Mouse (Mus musculus): ENCODE results near the gene Usp12. TPM values are rescaled to one million over a fixed set of nuclear protein-coding genes. Genes with fewer than 3 reads are reported as not detected.

Gene Usp12
- polyA plus RNA-seq, 1 experiment from 2014 or later: 10.4 TPM

DNA sequence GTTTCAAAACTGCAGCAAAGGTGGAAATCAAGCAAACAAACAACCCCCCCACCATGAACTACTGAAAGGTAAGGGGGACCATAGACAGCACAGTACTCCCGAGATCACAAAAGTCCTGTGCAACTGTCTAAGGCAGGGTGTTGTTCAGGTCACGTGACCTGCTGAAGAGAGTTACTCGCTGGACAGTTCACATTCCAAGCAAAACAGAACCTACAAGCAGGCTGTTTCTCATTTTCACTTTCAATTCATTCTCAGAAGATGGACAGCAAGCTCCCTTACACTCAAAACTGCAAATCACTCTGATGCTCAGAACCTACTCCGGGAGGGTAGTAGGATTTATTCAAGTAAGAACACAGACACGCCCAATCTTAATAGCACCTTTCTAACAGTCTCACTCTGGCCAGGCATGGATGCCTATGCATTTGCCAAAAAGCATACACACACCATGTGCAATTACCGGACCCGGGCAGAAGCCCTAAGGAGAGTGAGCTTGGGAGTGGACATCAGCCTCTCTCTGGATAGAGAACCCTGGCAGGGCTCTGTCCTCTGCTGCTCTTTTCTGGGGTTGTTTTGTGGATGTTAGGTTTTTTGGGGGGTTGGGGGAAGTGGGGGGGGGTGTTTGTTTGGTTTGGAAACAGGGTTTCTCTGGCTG lies 2.5 kb downstream of the Usp12 start:
- Histone ChIP-seq H3K27ac (ENCODE audit: low read depth, low read length) (no peak overlapping the region), H3K4me1 (replicated peaks; ENCODE audit: control insufficient read depth, insufficient read depth, low read length) (peaks cover 7% of the 10 kb centered on the region; the same call in 1 of the 2 replicates), H3K36me3 (ENCODE audit: control insufficient read depth, insufficient read depth, low read length) (no peaks in the 10 kb centered on the region), H3K9me3 (ENCODE audit: control insufficient read depth, low read length) (no peaks in the 10 kb centered on the region), H3K4me2 (ENCODE audit: low read depth, low read length, severe bottlenecking) (no peak overlapping the region), H3K4me3 (ENCODE audit: low read depth, low read length) (no peak overlapping the region), H3K9ac (ENCODE audit: low read length) (no peak overlapping the region), H3K27me3 (ENCODE audit: control insufficient read depth, insufficient read depth, low read length) (no peaks in the 10 kb centered on the region)
- DNase-seq (ENCODE audit: low spot score): no peak
- ATAC-seq (replicated peaks; ENCODE audit: low FRiP score): no peak
- 85% methylated on average over 7 of the region's 7 CpGs for WGBS

DNA sequence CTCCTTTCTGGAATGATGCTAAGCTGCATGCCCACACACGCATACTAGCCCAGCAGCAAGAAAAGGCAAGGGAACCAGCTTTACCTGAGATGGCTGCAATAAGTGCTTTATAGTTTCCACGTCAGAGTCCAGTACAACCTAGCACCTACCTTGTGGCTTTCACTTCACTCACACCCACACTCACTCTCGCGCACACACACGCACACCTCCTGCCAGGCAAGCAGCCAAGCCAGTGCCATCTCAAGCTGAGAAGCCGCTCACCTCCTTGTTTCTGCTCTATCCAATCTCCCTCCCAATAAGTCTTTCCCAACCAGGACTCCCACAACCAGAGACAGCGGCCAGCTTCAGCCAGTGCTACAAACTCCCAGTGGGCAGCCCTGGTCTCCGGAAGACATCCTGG lies 3.9 kb downstream of the Usp12 start:
- Histone ChIP-seq H3K9ac (ENCODE audit: low read length) (no peak overlapping the region), H3K27ac (ENCODE audit: low read depth, low read length) (no peak overlapping the region), H3K4me1 (replicated peaks; ENCODE audit: control insufficient read depth, insufficient read depth, low read length) (peaks cover 7% of the 10 kb centered on the region; the same call in 1 of the 2 replicates)

DNA sequence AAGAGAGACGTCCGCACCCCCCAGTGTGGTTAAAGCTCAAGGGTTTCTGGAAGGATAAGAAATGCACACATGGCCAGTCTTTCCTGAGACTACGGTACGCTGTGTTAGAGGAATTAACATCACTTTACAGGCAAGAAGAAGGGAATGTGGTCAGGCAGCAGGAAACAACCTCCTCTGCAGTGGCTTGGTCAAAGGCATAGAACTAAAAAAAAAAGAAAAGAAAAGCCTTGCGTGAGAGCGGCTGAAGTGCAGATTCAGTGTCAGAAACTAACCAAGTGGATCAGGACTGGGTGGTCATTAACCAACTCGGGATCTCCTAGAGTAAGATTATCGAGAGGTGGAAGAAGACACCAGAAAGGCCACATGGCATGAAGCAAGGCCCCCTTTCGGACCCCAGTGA lies 5.4 kb downstream of the Usp12 start:
- WGBS: 86% methylated on average over 9 of the region's 9 CpGs
- Histone ChIP-seq H3K4me2 (ENCODE audit: low read depth, low read length, severe bottlenecking) (no peak overlapping the region), H3K9ac (ENCODE audit: low read length) (no peak overlapping the region), H3K9me3 (ENCODE audit: control insufficient read depth, low read length) (no peaks in the 10 kb centered on the region), H3K4me1 (replicated peaks; ENCODE audit: control insufficient read depth, insufficient read depth, low read length) (peaks cover 7% of the 10 kb centered on the region; the same call in 1 of the 2 replicates), H3K27ac (ENCODE audit: low read depth, low read length) (no peak overlapping the region), H3K4me3 (ENCODE audit: low read depth, low read length) (no peak overlapping the region), H3K27me3 (ENCODE audit: control insufficient read depth, insufficient read depth, low read length) (no peaks in the 10 kb centered on the region), H3K36me3 (ENCODE audit: control insufficient read depth, insufficient read depth, low read length) (no peaks in the 10 kb centered on the region)
- ATAC-seq (replicated peaks; ENCODE audit: low FRiP score) (no peak), DNase-seq (ENCODE audit: low spot score) (no peak)

More for the DNA sequence above, 3.9 kb downstream of the Usp12 start:
- Histone ChIP-seq H3K4me3 (ENCODE audit: low read depth, low read length) (no peak overlapping the region), H3K27me3 (ENCODE audit: control insufficient read depth, insufficient read depth, low read length) (no peaks in the 10 kb centered on the region), H3K9me3 (ENCODE audit: control insufficient read depth, low read length) (no peaks in the 10 kb centered on the region), H3K36me3 (ENCODE audit: control insufficient read depth, insufficient read depth, low read length) (no peaks in the 10 kb centered on the region), H3K4me2 (ENCODE audit: low read depth, low read length, severe bottlenecking) (no peak overlapping the region)
- WGBS: 87% methylated on average over 8 of the region's 8 CpGs
- DNase-seq (ENCODE audit: low spot score) (no peak), ATAC-seq (replicated peaks; ENCODE audit: low FRiP score) (no peak)

DNA sequence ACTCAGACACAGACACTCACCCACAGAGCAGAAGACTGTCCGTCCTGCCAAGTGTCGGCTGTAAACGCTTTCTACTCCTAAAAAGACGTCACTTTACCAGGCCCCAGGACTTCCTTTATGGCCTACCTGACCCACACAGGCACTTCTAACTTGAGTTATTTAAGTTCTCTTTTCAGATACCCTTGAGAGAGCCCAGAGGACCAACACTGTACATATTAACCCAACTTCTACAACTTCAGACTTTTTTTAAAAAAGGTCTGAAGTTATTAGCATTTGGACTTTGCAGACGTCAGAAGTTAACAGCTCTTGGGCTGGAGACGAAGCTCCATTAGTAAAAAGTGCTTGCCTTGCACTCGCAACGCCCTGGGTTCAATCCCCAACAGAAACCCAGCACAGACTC lies 8.7 kb downstream of the Usp12 start:
- no peaks in the 10 kb centered on the region for H3K27me3 ChIP-seq (ENCODE audit: control insufficient read depth, insufficient read depth, low read length)
- DNase-seq (ENCODE audit: low spot score): no peak
- no peak overlapping the region for H3K4me3 ChIP-seq (ENCODE audit: low read depth, low read length)
- H3K36me3 ChIP-seq (ENCODE audit: control insufficient read depth, insufficient read depth, low read length): no peaks in the 10 kb centered on the region
- ATAC-seq (replicated peaks; ENCODE audit: low FRiP score): no peak
- no peaks in the 10 kb centered on the region for H3K9me3 ChIP-seq (ENCODE audit: control insufficient read depth, low read length)
- H3K27ac ChIP-seq (ENCODE audit: low read depth, low read length): no peak overlapping the region
- H3K4me1 ChIP-seq (replicated peaks; ENCODE audit: control insufficient read depth, insufficient read depth, low read length): no peaks in the 10 kb centered on the region
- no peak overlapping the region for H3K4me2 ChIP-seq (ENCODE audit: low read depth, low read length, severe bottlenecking)
- H3K9ac ChIP-seq (ENCODE audit: low read length): no peak overlapping the region
- 90% methylated on average over 8 of the region's 8 CpGs for WGBS

DNA sequence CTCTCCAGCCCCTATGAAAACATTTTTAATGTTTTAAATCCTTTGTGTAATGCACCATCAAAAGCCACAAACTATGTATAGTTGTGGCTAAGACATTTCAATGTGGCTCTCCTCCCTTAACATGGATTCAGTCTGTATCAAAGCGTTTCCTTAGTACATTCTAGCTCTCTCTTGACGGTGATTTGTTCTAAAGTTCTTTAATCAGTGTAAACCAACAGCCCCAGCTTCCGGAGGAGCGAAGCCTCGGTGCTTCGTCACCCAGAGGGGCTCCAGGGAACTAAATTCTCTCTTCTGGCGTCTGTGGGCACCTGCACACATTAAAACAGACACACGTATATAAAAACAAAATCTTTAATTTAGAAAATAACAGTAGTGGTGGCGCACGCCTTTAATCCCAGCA lies 10.9 kb downstream of the Usp12 start:
- no peaks in the 10 kb centered on the region for H3K9me3 ChIP-seq (ENCODE audit: control insufficient read depth, low read length)
- no peaks in the 10 kb centered on the region for H3K4me1 ChIP-seq (replicated peaks; ENCODE audit: control insufficient read depth, insufficient read depth, low read length)
- H3K4me3 ChIP-seq (ENCODE audit: low read depth, low read length): no peak overlapping the region
- H3K9ac ChIP-seq (ENCODE audit: low read length): no peak overlapping the region
- H3K27ac ChIP-seq (ENCODE audit: low read depth, low read length): no peak overlapping the region
- no peak for DNase-seq (ENCODE audit: low spot score)
- H3K36me3 ChIP-seq (ENCODE audit: control insufficient read depth, insufficient read depth, low read length): no peaks in the 10 kb centered on the region
- 92% methylated on average over 10 of the region's 10 CpGs for WGBS
- H3K4me2 ChIP-seq (ENCODE audit: low read depth, low read length, severe bottlenecking): no peak overlapping the region
- ATAC-seq (replicated peaks; ENCODE audit: low FRiP score): no peak
- H3K27me3 ChIP-seq (ENCODE audit: control insufficient read depth, insufficient read depth, low read length): no peaks in the 10 kb centered on the region

DNA sequence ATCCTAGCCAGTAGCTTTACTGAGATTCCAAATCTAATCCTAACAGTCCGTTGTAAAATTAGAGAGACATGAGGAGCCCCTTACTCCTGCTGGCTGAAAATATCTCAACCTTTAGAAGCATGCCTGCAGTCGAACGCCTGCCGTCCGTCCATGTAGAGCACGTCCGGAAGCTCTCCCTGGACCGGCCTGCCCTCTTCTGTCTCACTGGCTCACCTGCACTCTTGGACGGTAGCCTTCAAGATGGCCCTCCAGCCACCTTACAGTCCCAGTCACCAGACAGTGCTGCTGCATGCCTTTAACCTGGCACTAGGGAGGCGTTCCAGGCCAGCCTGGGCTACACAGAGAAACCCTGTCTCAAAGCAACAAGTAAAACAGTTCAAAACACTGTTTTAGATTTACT lies 11.5 kb downstream of the Usp12 start:
- Histone ChIP-seq H3K9ac (ENCODE audit: low read length) (no peak overlapping the region), H3K4me1 (replicated peaks; ENCODE audit: control insufficient read depth, insufficient read depth, low read length) (no peaks in the 10 kb centered on the region), H3K4me3 (ENCODE audit: low read depth, low read length) (no peak overlapping the region), H3K36me3 (ENCODE audit: control insufficient read depth, insufficient read depth, low read length) (no peaks in the 10 kb centered on the region), H3K27me3 (ENCODE audit: control insufficient read depth, insufficient read depth, low read length) (no peaks in the 10 kb centered on the region), H3K9me3 (ENCODE audit: control insufficient read depth, low read length) (no peaks in the 10 kb centered on the region), H3K4me2 (ENCODE audit: low read depth, low read length, severe bottlenecking) (no peak overlapping the region), H3K27ac (ENCODE audit: low read depth, low read length) (no peak overlapping the region)
- ATAC-seq (replicated peaks; ENCODE audit: low FRiP score) (no peak), DNase-seq (ENCODE audit: low spot score) (no peak)
- WGBS: 91% methylated on average over 10 of the region's 10 CpGs

DNA sequence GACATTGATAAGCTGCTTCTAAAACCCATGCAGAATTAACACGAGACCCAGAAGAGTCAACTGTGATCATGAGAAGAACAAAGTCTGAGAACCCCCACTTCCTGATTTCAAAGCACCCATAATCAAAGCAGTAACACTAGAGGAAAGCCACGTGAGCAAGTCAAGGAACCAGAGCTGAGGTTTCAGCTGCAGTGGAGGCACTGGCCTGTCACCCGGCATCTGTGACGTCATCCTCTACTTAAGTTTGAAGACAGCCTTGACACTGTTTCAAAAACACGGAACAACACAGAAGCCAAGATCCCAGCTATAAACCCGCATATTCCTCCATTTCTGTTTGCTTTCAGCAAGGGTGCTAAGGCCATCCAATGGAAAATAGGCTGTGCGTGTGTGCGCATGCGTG lies 13.1 kb downstream of the Usp12 start:
- Histone ChIP-seq H3K27ac (ENCODE audit: low read depth, low read length) (no peak overlapping the region), H3K4me3 (ENCODE audit: low read depth, low read length) (no peak overlapping the region), H3K4me2 (ENCODE audit: low read depth, low read length, severe bottlenecking) (no peak overlapping the region), H3K9me3 (ENCODE audit: control insufficient read depth, low read length) (no peaks in the 10 kb centered on the region), H3K9ac (ENCODE audit: low read length) (no peak overlapping the region), H3K4me1 (replicated peaks; ENCODE audit: control insufficient read depth, insufficient read depth, low read length) (no peaks in the 10 kb centered on the region), H3K27me3 (ENCODE audit: control insufficient read depth, insufficient read depth, low read length) (no peaks in the 10 kb centered on the region), H3K36me3 (ENCODE audit: control insufficient read depth, insufficient read depth, low read length) (no peaks in the 10 kb centered on the region)
- ATAC-seq (replicated peaks; ENCODE audit: low FRiP score): no peak
- 92% methylated on average over 9 of the region's 9 CpGs for WGBS
- no peak for DNase-seq (ENCODE audit: low spot score)

DNA sequence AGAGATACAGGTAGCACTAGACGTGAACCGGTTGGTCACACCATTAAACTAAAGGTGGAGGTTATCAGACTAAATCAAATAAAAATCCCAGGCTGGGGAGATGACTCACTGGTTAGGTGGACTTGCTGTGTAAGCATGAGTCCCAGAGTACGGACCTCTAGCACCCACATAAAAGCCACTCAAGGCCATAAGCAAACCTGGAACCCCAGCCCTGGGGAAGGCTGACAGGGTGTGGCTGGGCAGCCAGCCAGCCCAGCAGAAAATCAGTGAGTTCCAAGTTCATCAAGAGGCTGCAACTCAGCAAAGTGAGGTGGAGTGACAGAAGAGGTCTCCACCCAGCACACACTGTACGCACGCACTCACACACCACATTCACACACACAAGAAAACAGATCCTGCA lies 14.9 kb downstream of the Usp12 start:
- H3K4me2 ChIP-seq (ENCODE audit: low read depth, low read length, severe bottlenecking): no peak overlapping the region
- H3K9me3 ChIP-seq (ENCODE audit: control insufficient read depth, low read length): no peaks in the 10 kb centered on the region
- WGBS: 98% methylated on average over 5 of the region's 5 CpGs
- H3K36me3 ChIP-seq (ENCODE audit: control insufficient read depth, insufficient read depth, low read length): no peaks in the 10 kb centered on the region; the same call in 1 of the 2 replicates
- no peak overlapping the region for H3K9ac ChIP-seq (ENCODE audit: low read length)
- DNase-seq (ENCODE audit: low spot score) (no peak), ATAC-seq (replicated peaks; ENCODE audit: low FRiP score) (no peak)
- no peak overlapping the region for H3K4me3 ChIP-seq (ENCODE audit: low read depth, low read length)
- no peaks in the 10 kb centered on the region for H3K27me3 ChIP-seq (ENCODE audit: control insufficient read depth, insufficient read depth, low read length)
- H3K4me1 ChIP-seq (replicated peaks; ENCODE audit: control insufficient read depth, insufficient read depth, low read length): no peaks in the 10 kb centered on the region
- no peak overlapping the region for H3K27ac ChIP-seq (ENCODE audit: low read depth, low read length)

DNA sequence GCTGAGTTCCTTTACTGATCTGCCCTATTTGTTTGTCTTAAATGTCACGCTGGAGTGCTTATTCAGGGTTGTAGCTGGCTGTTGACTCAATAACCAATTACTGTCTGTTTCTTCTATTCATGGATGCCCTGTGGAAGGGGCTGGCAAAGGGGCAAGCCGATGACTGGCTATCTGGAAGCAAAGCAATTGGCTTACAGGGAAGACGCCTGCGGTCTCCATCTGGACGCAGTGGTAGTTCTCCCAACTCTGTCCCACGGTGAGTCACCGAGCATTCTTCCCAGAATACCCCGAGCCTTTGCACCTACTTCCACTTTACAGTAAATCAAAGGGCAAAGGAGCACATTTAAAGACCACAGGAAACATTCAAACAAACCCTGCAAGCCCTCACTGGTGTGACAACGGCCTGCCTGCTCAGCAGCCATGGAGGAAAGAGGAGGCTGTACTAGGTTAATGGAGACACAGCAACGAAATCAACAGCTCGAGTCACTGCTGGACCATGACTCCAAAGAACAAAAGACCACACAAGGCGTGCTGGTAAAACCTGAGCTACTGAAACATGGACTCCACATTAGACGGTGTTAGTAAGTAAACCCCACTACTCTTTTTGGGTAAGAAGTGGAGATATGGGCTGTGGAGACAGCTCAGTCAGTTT lies 17.7 kb downstream of the Usp12 start:
- H3K9me3 ChIP-seq (ENCODE audit: control insufficient read depth, low read length): no peaks in the 10 kb centered on the region
- WGBS: 92% methylated on average over 13 of the region's 13 CpGs

More for the DNA sequence above, 17.7 kb downstream of the Usp12 start:
- no peaks in the 10 kb centered on the region; the same call in 1 of the 2 replicates for H3K36me3 ChIP-seq (ENCODE audit: control insufficient read depth, insufficient read depth, low read length)
- DNase-seq (ENCODE audit: low spot score): no peak
- H3K27me3 ChIP-seq (ENCODE audit: control insufficient read depth, insufficient read depth, low read length): no peaks in the 10 kb centered on the region
- ATAC-seq (replicated peaks; ENCODE audit: low FRiP score): no peak
- H3K4me3 ChIP-seq (ENCODE audit: low read depth, low read length): no peak overlapping the region
- no peak overlapping the region for H3K27ac ChIP-seq (ENCODE audit: low read depth, low read length)
- H3K9ac ChIP-seq (ENCODE audit: low read length): no peak overlapping the region
- H3K4me2 ChIP-seq (ENCODE audit: low read depth, low read length, severe bottlenecking): no peak overlapping the region
- H3K4me1 ChIP-seq (replicated peaks; ENCODE audit: control insufficient read depth, insufficient read depth, low read length): no peaks in the 10 kb centered on the region

Data from forebrain, embryonic 11.5 days (tissue).